Mouse (Mus musculus) hindbrain, embryonic 15.5 days (tissue): ENCODE data around the gene Acot13. TPM values are rescaled to one million over a fixed set of nuclear protein-coding genes. Genes with fewer than 3 reads are reported as not detected.
"Not testable (repeated sequence)": the region's sequence is repeated elsewhere in the genome, so short reads cannot be mapped to it uniquely, and the experiment has no call there.

Experiments
- ATAC-seq: fragments of 200-750 bp; cut with Nextera tagmentation; 2 replicates; pipeline ENCODE4 v1.8.0; 2017; ENCODE audit warnings: low read depth, moderate number of reproducible peaks, moderate TSS enrichment; ENCODE audit not compliant: low FRiP score
- H3K27ac ChIP-seq: fragments of 300-500 bp; sonication (generic); replicated peaks from 2 replicates; pipeline ENCODE4 v1.5.1; 2015; ENCODE audit warnings: mild to moderate bottlenecking, inconsistent platforms
- H3K27me3 ChIP-seq: fragments of 300-500 bp; sonication (generic); 2 replicates; pipeline ENCODE4 v1.6.1; 2015; ENCODE audit warnings: control low read depth, inconsistent platforms
- H3K36me3 ChIP-seq: fragments of 300-500 bp; sonication (generic); 2 replicates; pipeline ENCODE4 v1.6.1; 2015; ENCODE audit warnings: control low read depth, inconsistent platforms
- H3K4me1 ChIP-seq: fragments of 300-500 bp; sonication (generic); replicated peaks from 2 replicates; pipeline ENCODE4 v1.6.1; 2015; ENCODE audit warnings: control low read depth, inconsistent platforms
- H3K4me2 ChIP-seq: fragments of 300-500 bp; sonication (generic); 2 replicates; pipeline ENCODE4 v1.6.1; 2015; ENCODE audit warnings: moderate library complexity, mild to moderate bottlenecking, inconsistent platforms
- H3K4me3 ChIP-seq: fragments of 300-500 bp; sonication (generic); 2 replicates; pipeline ENCODE4 v1.5.1; 2015; ENCODE audit warnings: mild to moderate bottlenecking, inconsistent platforms
- H3K9ac ChIP-seq: fragments of 300-500 bp; sonication (generic); 2 replicates; pipeline ENCODE4 v1.6.1; 2015; ENCODE audit warnings: inconsistent platforms
- H3K9me3 ChIP-seq: fragments of 300-500 bp; sonication (generic); 2 replicates; pipeline ENCODE4 v1.6.1; 2016; ENCODE audit warnings: control low read depth, inconsistent platforms
- WGBS: fragments of 180-500 bp; shearing (Covaris S2); methylation state at CpG from one replicate; pipeline ENCODE4 v1.1.7; 2015; 5-methylcytosine and 5-hydroxymethylcytosine counted together
- polyA plus RNA-seq: library from polyadenylated mRNA; unstranded; fragments of >200 nt; fragmentation: Nextera tagmentation; extraction: Ambion mirVana; gene quantifications from 2 replicates; pipeline ENCODE4 v1.2.1, GENCODE M21; 2015

Gene Acot13
- polyA plus RNA-seq, 1 experiment from 2014 or later = 53.8 TPM

GRCm38 (mm10) chr13:24799925-24800673 is 31.2 kb downstream of the Acot13 start:
- no peaks in the 10 kb centered on the region for H3K36me3 ChIP-seq
- peak; percentile 69 for ATAC-seq
- WGBS = under 1% methylated on average over 31 of the region's 31 CpGs
- H3K27me3 ChIP-seq = no peaks in the 10 kb centered on the region
- no peaks in the 10 kb centered on the region for H3K9me3 ChIP-seq
- peaks cover 30% of the 10 kb centered on the region for H3K4me1 ChIP-seq
- peak overlapping the region; percentile 85 for H3K4me2 ChIP-seq
- peak overlapping the region; percentile 96 for H3K4me3 ChIP-seq
- peak overlapping the region; percentile 97 for H3K27ac ChIP-seq
- H3K9ac ChIP-seq = peak overlapping the region; percentile 46

- peak overlapping the region; percentile 96 for H3K4me3 ChIP-seq
- WGBS = 77% methylated on average over 5 of the region's 5 CpGs
- peaks cover 26% of the 10 kb centered on the region for H3K4me1 ChIP-seq
- H3K9me3 ChIP-seq = no peaks in the 10 kb centered on the region
- no peaks in the 10 kb centered on the region for H3K36me3 ChIP-seq
- H3K9ac ChIP-seq = no peak overlapping the region
- ATAC-seq = no peak
- H3K27ac ChIP-seq = peak overlapping the region; percentile 97
- no peaks in the 10 kb centered on the region for H3K27me3 ChIP-seq
- H3K4me2 ChIP-seq = peak overlapping the region; percentile 85
Observed at GRCm38 (mm10) chr13:24799378-24799777, 32.0 kb downstream of the Acot13 start.

GRCm38 (mm10) chr13:24798686-24799085 is 32.7 kb downstream of the Acot13 start:
- 98% methylated on average over 4 of the region's 4 CpGs for WGBS
- Histone ChIP-seq H3K9me3 (no peaks in the 10 kb centered on the region), H3K4me1 (peaks cover 21% of the 10 kb centered on the region), H3K4me2 (no peak overlapping the region), H3K36me3 (no peaks in the 10 kb centered on the region), H3K9ac (no peak overlapping the region), H3K27ac (no peak overlapping the region), H3K4me3 (no peak overlapping the region), H3K27me3 (no peaks in the 10 kb centered on the region)
- ATAC-seq = no peak

- Histone ChIP-seq H3K27ac (no peak overlapping the region), H3K4me3 (no peak overlapping the region), H3K9me3 (no peaks in the 10 kb centered on the region), H3K4me2 (no peak overlapping the region), H3K9ac (no peak overlapping the region), H3K36me3 (no peaks in the 10 kb centered on the region), H3K27me3 (no peaks in the 10 kb centered on the region), H3K4me1 (no peaks in the 10 kb centered on the region)
- no peak for ATAC-seq
- WGBS = 86% methylated on average over 9 of the region's 9 CpGs
Observed at GRCm38 (mm10) chr13:24792411-24793045, 38.8 kb downstream of the Acot13 start.

DNA sequence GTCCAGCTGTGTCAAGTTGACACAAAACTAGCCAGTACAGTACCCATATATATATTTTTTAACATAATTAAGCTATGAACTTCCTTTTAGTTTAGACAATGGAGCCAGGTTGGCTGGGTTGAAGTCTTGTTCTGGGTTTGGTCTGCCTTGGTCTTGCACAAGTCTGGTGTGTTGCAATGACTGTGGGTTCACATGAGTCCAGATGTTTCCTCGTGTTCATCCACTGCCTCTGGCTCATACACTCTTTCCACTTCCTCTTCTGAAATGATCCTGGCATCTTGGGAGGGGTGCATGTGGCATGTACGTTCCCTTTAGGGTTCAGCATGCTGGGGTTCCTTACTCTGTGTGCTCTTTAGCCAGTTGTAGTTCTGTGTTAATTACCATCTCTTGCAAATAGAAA is 40.0 kb downstream of the Acot13 start:
- Histone ChIP-seq H3K9ac (no peak overlapping the region), H3K27ac (no peak overlapping the region), H3K4me1 (no peaks in the 10 kb centered on the region), H3K9me3 (no peaks in the 10 kb centered on the region), H3K27me3 (no peaks in the 10 kb centered on the region), H3K36me3 (no peaks in the 10 kb centered on the region), H3K4me2 (no peak overlapping the region), H3K4me3 (no peak overlapping the region)
- ATAC-seq = no peak
- 79% methylated on average over 2 of the region's 2 CpGs for whole genome bisulfite sequencing

DNA sequence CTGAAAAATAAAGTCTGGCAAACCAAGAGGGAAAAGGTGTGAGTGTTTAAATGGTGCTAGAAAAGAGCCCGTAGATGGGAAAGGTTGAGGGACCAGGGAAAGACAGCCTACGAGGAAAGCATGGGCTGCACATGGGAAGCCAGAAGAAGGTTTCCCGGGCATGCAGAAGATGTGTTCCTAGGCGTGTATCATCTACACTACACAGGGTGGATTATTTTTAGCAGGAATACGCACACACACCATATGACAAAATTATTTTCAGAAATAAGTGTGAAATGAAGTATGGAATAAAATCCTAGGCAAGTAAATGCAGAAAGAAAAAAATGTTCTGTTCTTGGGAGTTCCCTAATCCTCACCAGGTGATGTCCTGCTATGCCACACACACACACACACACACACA is 43.9 kb downstream of the Acot13 start:
- no peaks in the 10 kb centered on the region for H3K9me3 ChIP-seq
- no peak overlapping the region for H3K9ac ChIP-seq
- 94% methylated on average over 5 of the region's 5 CpGs for WGBS
- H3K4me3 ChIP-seq = no peak overlapping the region
- no peaks in the 10 kb centered on the region for H3K27me3 ChIP-seq
- ATAC-seq = no peak
- no peak overlapping the region for H3K4me2 ChIP-seq
- no peaks in the 10 kb centered on the region for H3K4me1 ChIP-seq
- H3K36me3 ChIP-seq = no peaks in the 10 kb centered on the region
- no peak overlapping the region for H3K27ac ChIP-seq

DNA sequence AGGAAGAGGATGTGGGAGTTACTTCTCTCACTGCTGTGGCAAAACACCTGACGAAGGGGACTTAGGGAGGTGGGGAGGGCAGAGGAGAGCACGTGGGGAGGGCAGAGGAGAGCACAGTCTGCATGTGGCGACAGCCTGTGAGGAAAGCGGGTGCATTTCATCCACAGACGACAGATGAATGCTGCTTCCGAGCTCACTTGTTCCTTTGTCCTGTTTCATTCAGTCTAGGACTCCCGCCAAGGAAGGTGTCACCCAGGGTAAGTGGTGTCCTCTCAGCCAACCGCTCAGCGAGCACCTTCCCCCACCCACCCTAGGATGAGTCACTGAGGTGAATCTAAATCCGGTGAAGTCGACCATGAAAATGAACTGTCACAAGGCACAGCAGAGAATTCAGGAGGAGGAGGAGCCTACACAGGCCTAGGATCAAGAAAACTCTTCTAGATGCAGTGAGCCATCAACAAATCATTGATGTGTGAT is 45.3 kb downstream of the Acot13 start:
- WGBS = 43% methylated on average over 11 of the region's 11 CpGs
- peak; percentile 23; the same call in 1 of the 2 replicates for ATAC-seq
- H3K9ac ChIP-seq = no peak overlapping the region

GRCm38 (mm10) chr13:24781916-24782315 is 49.4 kb downstream of the Acot13 start:
- Histone ChIP-seq H3K4me1 (no peaks in the 10 kb centered on the region), H3K9me3 (no peaks in the 10 kb centered on the region), H3K9ac (no peak overlapping the region), H3K27me3 (no peaks in the 10 kb centered on the region), H3K4me2 (no peak overlapping the region), H3K27ac (no peak overlapping the region), H3K36me3 (no peaks in the 10 kb centered on the region), H3K4me3 (no peak overlapping the region)
- 56% methylated on average over 5 of the region's 5 CpGs for WGBS
- no peak for ATAC-seq

More for the DNA sequence above, 45.3 kb downstream of the Acot13 start:
- Histone ChIP-seq H3K4me2 (no peak overlapping the region), H3K27ac (no peak overlapping the region), H3K36me3 (no peaks in the 10 kb centered on the region), H3K9me3 (no peaks in the 10 kb centered on the region), H3K4me1 (no peaks in the 10 kb centered on the region), H3K4me3 (no peak overlapping the region), H3K27me3 (no peaks in the 10 kb centered on the region)

- Histone ChIP-seq H3K4me2 (no peak overlapping the region), H3K27me3 (no peaks in the 10 kb centered on the region), H3K27ac (no peak overlapping the region), H3K4me1 (no peaks in the 10 kb centered on the region), H3K36me3 (no peaks in the 10 kb centered on the region), H3K9ac (no peak overlapping the region), H3K9me3 (no peaks in the 10 kb centered on the region), H3K4me3 (no peak overlapping the region)
- no peak for ATAC-seq
- 92% methylated on average over 8 of the region's 8 CpGs for WGBS
Observed at GRCm38 (mm10) chr13:24778706-24779380, 52.5 kb downstream of the Acot13 start.

DNA sequence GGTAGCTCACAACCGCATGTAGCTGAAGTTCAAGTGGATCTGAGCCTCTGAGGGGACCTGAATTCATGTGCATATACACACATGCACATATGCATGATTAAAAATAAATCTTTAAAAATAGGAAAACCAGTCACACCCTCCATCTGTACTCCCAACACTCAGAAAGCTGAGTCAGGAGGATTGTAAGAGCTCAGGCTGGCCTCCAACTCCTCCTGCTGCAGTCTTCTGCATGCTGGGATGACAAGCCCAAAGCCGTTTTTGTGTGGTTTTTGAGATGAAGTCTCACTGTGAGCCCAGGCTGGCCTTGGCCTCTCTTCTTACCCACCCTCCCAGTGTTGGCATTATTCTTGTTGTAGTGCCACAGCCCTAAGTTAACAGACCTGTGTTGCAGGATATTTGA is 53.3 kb downstream of the Acot13 start:
- ATAC-seq = no peak
- Histone ChIP-seq H3K4me3 (no peak overlapping the region), H3K9ac (no peak overlapping the region), H3K36me3 (no peaks in the 10 kb centered on the region), H3K27ac (no peak overlapping the region), H3K4me1 (no peaks in the 10 kb centered on the region), H3K9me3 (no peaks in the 10 kb centered on the region), H3K27me3 (no peaks in the 10 kb centered on the region), H3K4me2 (no peak overlapping the region)
- WGBS = 82% methylated on average over 2 of the region's 2 CpGs

DNA sequence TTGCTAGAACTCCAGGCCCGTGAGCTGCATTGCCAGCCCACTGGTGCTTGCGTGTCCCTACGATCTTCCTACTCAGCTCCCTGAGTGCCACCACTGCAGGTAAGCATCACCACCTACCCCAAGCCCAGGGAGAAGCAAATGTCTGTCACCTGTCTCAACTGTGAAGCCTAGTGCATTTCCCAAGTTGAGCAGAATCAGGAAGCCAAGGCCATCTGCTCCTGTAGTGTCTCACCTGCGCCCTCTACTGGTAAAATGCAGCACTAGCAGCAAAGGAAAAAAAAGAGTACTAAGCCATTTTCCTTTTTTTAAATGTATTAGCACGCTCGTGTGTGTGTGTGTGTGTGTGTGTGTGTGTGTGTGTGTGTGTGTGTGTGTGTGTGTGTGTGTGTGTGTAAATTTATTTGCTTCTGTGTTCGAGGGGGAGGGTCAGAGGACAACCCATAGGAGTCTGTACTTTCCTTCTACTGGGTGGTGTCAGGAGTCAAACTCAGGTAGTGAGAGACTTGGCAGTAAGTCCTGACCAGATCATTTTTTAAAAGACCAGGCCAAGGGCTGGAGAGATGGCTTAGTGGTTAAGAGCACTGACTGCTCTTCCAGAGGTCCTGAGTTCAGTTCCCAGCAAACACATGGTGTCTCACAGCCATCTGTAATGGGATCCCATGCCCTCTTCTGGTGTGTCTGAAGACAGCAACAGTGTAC is 55.0 kb downstream of the Acot13 start:
- WGBS = 55% methylated on average over 6 of the region's 7 CpGs
- ATAC-seq = no peak
- H3K4me1 ChIP-seq = no peaks in the 10 kb centered on the region
- H3K36me3 ChIP-seq = no peaks in the 10 kb centered on the region
- H3K9me3 ChIP-seq = no peaks in the 10 kb centered on the region
- no peak overlapping the region for H3K9ac ChIP-seq
- H3K4me3 ChIP-seq = no peak overlapping the region
- no peak overlapping the region for H3K27ac ChIP-seq
- H3K27me3 ChIP-seq = no peaks in the 10 kb centered on the region
- no peak overlapping the region for H3K4me2 ChIP-seq

DNA sequence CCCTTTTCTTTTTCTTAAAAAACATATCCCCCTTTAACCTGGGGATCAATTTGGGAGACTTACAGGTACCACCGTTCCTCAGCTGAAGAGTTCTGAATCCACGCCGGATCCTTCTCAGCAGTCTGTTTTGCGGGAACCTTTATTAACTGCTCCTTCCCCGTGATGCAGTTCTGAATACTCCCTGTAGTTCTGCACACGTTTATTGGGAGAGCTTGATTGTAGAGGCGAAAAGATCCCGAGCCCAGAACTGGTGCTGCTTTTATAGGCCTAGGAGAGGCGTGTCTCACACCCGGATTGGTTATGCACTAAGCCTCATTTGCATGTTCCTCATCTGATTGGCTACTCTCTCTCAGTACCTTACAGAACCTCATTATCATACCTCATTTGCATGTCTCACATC is 59.9 kb downstream of the Acot13 start:
- 93% methylated on average over 10 of the region's 10 CpGs for WGBS
- not testable (repeated sequence) for H3K36me3 ChIP-seq, H3K27me3 ChIP-seq, H3K27ac ChIP-seq, H3K4me2 ChIP-seq, H3K4me1 ChIP-seq, ATAC-seq, H3K9ac ChIP-seq, H3K4me3 ChIP-seq, H3K9me3 ChIP-seq
